Mouse (Mus musculus) heart, embryonic 14.5 days (tissue): Measurements from ENCODE around the gene 1700029J07Rik. TPM values are rescaled to one million over a fixed set of nuclear protein-coding genes. Genes with fewer than 3 reads are reported as not detected.

Source experiments
- ATAC-seq: fragments of 200-750 bp; cut with Nextera tagmentation; 2 replicates; pipeline ENCODE4 v1.8.0; 2017; ENCODE audit warnings: low read depth, moderate TSS enrichment; ENCODE audit not compliant: insufficient number of reproducible peaks, insufficient read depth, low FRiP score
- H3K27ac ChIP-seq, 2 experiments: fragments of 200-500 bp in 1 of 2; fragments of 300-500 bp in 1 of 2; sonication (generic) in 1 of 2; replicated peaks in 1 of 2; 2 replicates each; pipeline ENCODE4 v1.5.1; 2012 to 2014; ENCODE audit warnings: low read depth in 2 of 2, low read length in 2 of 2, control low read depth in 1 of 2, mild to moderate bottlenecking in 1 of 2, mixed read lengths in 1 of 2; ENCODE audit not compliant: control insufficient read depth in 1 of 2, insufficient read depth in 1 of 2
- H3K27me3 ChIP-seq: fragments of 300-500 bp; sonication (generic); 2 replicates; pipeline ENCODE4 v1.6.1; 2014; ENCODE audit warnings: mild to moderate bottlenecking, low read length, control low read depth; ENCODE audit not compliant: control insufficient read depth, insufficient read depth
- H3K36me3 ChIP-seq: fragments of 300-500 bp; sonication (generic); 2 replicates; pipeline ENCODE4 v1.6.1; 2014; ENCODE audit warnings: mild to moderate bottlenecking, control low read depth, low read length, mixed read lengths; ENCODE audit not compliant: control insufficient read depth, insufficient read depth
- H3K4me1 ChIP-seq, 2 experiments: fragments of 200-500 bp in 1 of 2; fragments of 300-500 bp in 1 of 2; sonication (generic) in 1 of 2; 2 replicates each; pipeline ENCODE4 v1.6.1; 2012 to 2014; ENCODE audit warnings: low read length in 2 of 2, control low read depth in 1 of 2, mixed read lengths in 1 of 2; ENCODE audit not compliant: control insufficient read depth in 2 of 2, insufficient read depth in 2 of 2
- H3K4me2 ChIP-seq: fragments of 300-500 bp; sonication (generic); 2 replicates; pipeline ENCODE4 v1.6.1; 2014; ENCODE audit warnings: mild to moderate bottlenecking, low read length
- H3K4me3 ChIP-seq, 2 experiments: fragments of 200-500 bp in 1 of 2; fragments of 300-500 bp in 1 of 2; sonication (generic) in 1 of 2; 2 replicates each; pipeline ENCODE4 v1.5.1; 2012 to 2014; ENCODE audit warnings: low read length in 2 of 2, mild to moderate bottlenecking in 2 of 2, control low read depth in 1 of 2, low read depth in 1 of 2, moderate library complexity in 1 of 2; ENCODE audit not compliant: control insufficient read depth in 1 of 2, insufficient read depth in 1 of 2
- H3K9ac ChIP-seq: fragments of 300-500 bp; sonication (generic); 2 replicates; pipeline ENCODE4 v1.6.1; 2014; ENCODE audit warnings: mild to moderate bottlenecking, low read length
- H3K9me3 ChIP-seq: fragments of 300-500 bp; sonication (generic); 2 replicates; pipeline ENCODE4 v1.6.1; 2016; ENCODE audit warnings: low read length, control low read depth; ENCODE audit not compliant: control insufficient read depth
- WGBS: fragments of 180-500 bp; shearing (Covaris S2); extraction: QIAGEN DNeasy Blood & Tissue Kit; methylation state at CpG from one replicate; pipeline ENCODE4 v1.1.7; 2014; 5-methylcytosine and 5-hydroxymethylcytosine counted together
- polyA plus RNA-seq: library from polyadenylated mRNA; unstranded; fragments of >200 nt; fragmentation: Nextera tagmentation; extraction: Ambion mirVana; gene quantifications from 2 replicates; pipeline ENCODE4 v1.2.1, GENCODE M21; 2014

Gene 1700029J07Rik
- polyA plus RNA-seq, 1 experiment from 2014 or later = 2.8 TPM

- no peak overlapping the region for H3K4me3 ChIP-seq
- H3K4me2 ChIP-seq = no peak overlapping the region
- ATAC-seq = no peak
- no peak overlapping the region for H3K9ac ChIP-seq
- peaks cover 0 to 12% of the 10 kb centered on the region in 2 experiments; a peak in 2 of 4 replicates for H3K4me1 ChIP-seq
- 94% methylated on average over 11 of the region's 11 CpGs for WGBS
- no peaks in the 10 kb centered on the region for H3K27me3 ChIP-seq
- no peaks in the 10 kb centered on the region for H3K9me3 ChIP-seq
- no peak overlapping the region for H3K27ac ChIP-seq
- peaks cover 89% of the 10 kb centered on the region for H3K36me3 ChIP-seq
Measured at GRCm38 (mm10) chr8:45913707-45914106, 61.3 kb downstream of the 1700029J07Rik start.

- H3K9me3 ChIP-seq = no peaks in the 10 kb centered on the region
- H3K9ac ChIP-seq = no peak overlapping the region
- no peak overlapping the region for H3K27ac ChIP-seq
- no peaks in the 10 kb centered on the region for H3K27me3 ChIP-seq
- no peak overlapping the region for H3K4me2 ChIP-seq
- H3K4me1 ChIP-seq = peaks cover 11 to 25% of the 10 kb centered on the region in 2 experiments
- no peak overlapping the region for H3K4me3 ChIP-seq
- ATAC-seq = no peak
- peaks cover 71% of the 10 kb centered on the region for H3K36me3 ChIP-seq
- 93% methylated on average over 4 of the region's 4 CpGs for WGBS
Measured at GRCm38 (mm10) chr8:45906251-45906619, 68.8 kb downstream of the 1700029J07Rik start.

GRCm38 (mm10) chr8:45905591-45906250, 69.3 kb downstream of the 1700029J07Rik start:
- H3K27me3 ChIP-seq = no peaks in the 10 kb centered on the region
- no peaks in the 10 kb centered on the region for H3K9me3 ChIP-seq
- H3K27ac ChIP-seq = no peak overlapping the region
- peaks cover 13 to 29% of the 10 kb centered on the region in 2 experiments for H3K4me1 ChIP-seq
- peaks cover 66% of the 10 kb centered on the region for H3K36me3 ChIP-seq
- no peak overlapping the region for H3K9ac ChIP-seq
- H3K4me2 ChIP-seq = no peak overlapping the region
- ATAC-seq = no peak
- 88% methylated on average over 7 of the region's 7 CpGs for WGBS
- H3K4me3 ChIP-seq = no peak overlapping the region

GRCm38 (mm10) chr8:45903659-45904058, 71.4 kb downstream of the 1700029J07Rik start:
- peak overlapping the region; percentile 8; the same call in 1 of the 2 replicates for H3K4me2 ChIP-seq
- H3K27me3 ChIP-seq = no peaks in the 10 kb centered on the region
- H3K36me3 ChIP-seq = peaks cover 55% of the 10 kb centered on the region
- H3K9ac ChIP-seq = no peak overlapping the region
- ATAC-seq = peak; percentile 54; the same call in 1 of the 2 replicates
- peak overlapping the region; percentile 61 to 66; a peak in 3 of 4 replicates for H3K27ac ChIP-seq
- WGBS = 0% methylated on average over 3 of the region's 3 CpGs
- no peaks in the 10 kb centered on the region for H3K9me3 ChIP-seq
- H3K4me3 ChIP-seq = no peak overlapping the region
- peaks cover 15 to 35% of the 10 kb centered on the region in 2 experiments for H3K4me1 ChIP-seq

Other genes with a start within 250 kb of the 1700029J07Rik start
- 188 and 196 TPM in 2 replicates for gene Pdlim3, start 89.8 kb downstream of the 1700029J07Rik start, polyA plus RNA-seq
- not detected in 2 replicates for gene Ccdc110, start 40.6 kb downstream of the 1700029J07Rik start, polyA plus RNA-seq
- gene Ufsp2, start 276 bp upstream of the 1700029J07Rik start, polyA plus RNA-seq = 52.9 and 57.1 TPM in 2 replicates
- gene Lrp2bp, start 24.1 kb upstream of the 1700029J07Rik start, polyA plus RNA-seq = 1.1 and 1.3 TPM in 2 replicates
- gene Ankrd37, start 30.5 kb upstream of the 1700029J07Rik start, polyA plus RNA-seq = 13.4 and 17.7 TPM in 2 replicates
- gene Cfap97, start 176.5 kb upstream of the 1700029J07Rik start, polyA plus RNA-seq = 19.5 and 21.8 TPM in 2 replicates
- gene Snx25, start 176.9 kb upstream of the 1700029J07Rik start, polyA plus RNA-seq = 6.8 and 8.8 TPM in 2 replicates
- gene Slc25a4, start 236.0 kb upstream of the 1700029J07Rik start, polyA plus RNA-seq = 2,296 and 2,316 TPM in 2 replicates